Mouse (Mus musculus) liver, adult 2 months (tissue): ENCODE data around the gene Dcxr.

Experiments
- CTCF ChIP-seq: fragments of 200-500 bp; IDR thresholded peaks from 2 replicates; pipeline ENCODE4 v1.5.1; 2011; ENCODE audit warnings: low read depth, low read length, control low read depth
- POLR2A ChIP-seq: fragments of 200-500 bp; IDR thresholded peaks from 2 replicates; pipeline ENCODE4 v1.6.1; 2011; ENCODE audit warnings: low read length, control low read depth; ENCODE audit not compliant: insufficient read depth; ENCODE audit errors: extremely low read depth

DNA sequence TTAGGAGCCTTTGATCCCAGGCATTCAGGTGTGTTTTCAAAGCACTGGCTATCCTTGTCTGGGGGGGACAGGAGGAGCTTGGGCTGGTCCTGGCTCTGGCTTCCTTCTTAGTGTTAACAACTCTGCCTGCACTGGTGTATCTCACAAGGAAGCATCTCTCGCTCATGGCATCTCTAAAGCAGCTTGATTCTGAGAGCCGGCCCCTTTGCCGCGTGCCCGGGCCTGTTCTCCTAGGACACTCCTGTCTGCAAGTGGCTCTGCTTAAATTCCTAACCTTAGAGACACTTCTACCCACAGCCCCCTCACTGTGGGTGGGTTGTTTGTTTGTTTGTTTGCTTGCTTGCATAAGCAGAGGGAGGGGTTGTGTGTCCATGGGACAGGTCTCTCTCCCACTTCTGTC is 19.1 kb downstream of the Dcxr start:
- TF ChIP-seq CTCF (no peak), POLR2A (no peak)
